Mouse (Mus musculus) ES-Bruce4 (cell line): Measurements from ENCODE around the gene Cdipt.

Source experiments
- CTCF ChIP-seq: IDR thresholded peaks from one replicate; pipeline ENCODE4 v1.8.1; 2011; ENCODE audit warnings: low read depth, low read length
- EP300 ChIP-seq: IDR thresholded peaks from 2 replicates; pipeline ENCODE4 v1.6.1; 2011; ENCODE audit warnings: low read depth, low read length; ENCODE audit not compliant: insufficient read depth
- POLR2A ChIP-seq: IDR thresholded peaks from one replicate; pipeline ENCODE4 v1.8.1; 2011; ENCODE audit warnings: low read length; ENCODE audit not compliant: insufficient read depth

DNA sequence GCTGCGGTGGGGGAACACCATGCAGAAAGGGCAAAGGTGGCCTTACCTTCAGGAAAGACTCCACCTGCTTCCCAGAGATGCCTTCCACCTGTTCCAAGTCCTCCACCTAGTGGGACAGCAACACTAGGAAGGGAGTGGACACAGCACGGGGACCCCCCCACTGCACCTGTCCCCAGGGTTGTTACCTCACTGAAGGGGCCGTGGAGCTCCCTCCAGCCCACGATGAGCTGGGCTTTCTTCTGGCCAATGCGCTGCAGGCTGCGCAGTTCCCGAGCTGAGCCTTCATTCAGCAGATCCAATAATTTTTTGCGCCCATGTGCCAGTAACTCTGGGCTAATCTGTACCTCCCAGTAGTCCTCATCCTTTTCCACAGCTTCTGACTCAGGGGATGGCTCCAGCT lies 52.2 kb downstream of the Cdipt start:
- TF ChIP-seq POLR2A: no peak
- no peak for TF ChIP-seq CTCF
- TF ChIP-seq EP300: no peak
